Mouse (Mus musculus) limb, embryonic 15.5 days (tissue): Measurements from ENCODE around the gene Tbc1d2. TPM values are rescaled to one million over a fixed set of nuclear protein-coding genes. Genes with fewer than 3 reads are reported as not detected.

Experiments used
- ATAC-seq: fragments of 200-750 bp; cut with Nextera tagmentation; 2 replicates; pipeline ENCODE4 v1.8.0; 2017; ENCODE audit warnings: low read depth, moderate TSS enrichment; ENCODE audit not compliant: insufficient number of reproducible peaks, low FRiP score, low TSS enrichment
- H3K27ac ChIP-seq: fragments of 300-500 bp; sonication (generic); 2 replicates; pipeline ENCODE4 v1.5.1; 2015; ENCODE audit warnings: moderate library complexity, mild to moderate bottlenecking, inconsistent platforms
- H3K27me3 ChIP-seq: fragments of 300-500 bp; sonication (generic); 2 replicates; pipeline ENCODE4 v1.6.1; 2015; ENCODE audit warnings: inconsistent platforms
- H3K36me3 ChIP-seq: fragments of 300-500 bp; sonication (generic); 2 replicates; pipeline ENCODE4 v1.6.1; 2015; ENCODE audit warnings: inconsistent platforms
- H3K4me1 ChIP-seq: fragments of 300-500 bp; sonication (generic); 2 replicates; pipeline ENCODE4 v1.6.1; 2015; ENCODE audit warnings: inconsistent platforms
- H3K4me2 ChIP-seq: fragments of 300-500 bp; sonication (generic); 2 replicates; pipeline ENCODE4 v1.6.1; 2015; ENCODE audit warnings: mild to moderate bottlenecking, inconsistent platforms
- H3K4me3 ChIP-seq: fragments of 300-500 bp; sonication (generic); 2 replicates; pipeline ENCODE4 v1.5.1; 2015; ENCODE audit warnings: mild to moderate bottlenecking, inconsistent platforms
- H3K9ac ChIP-seq: fragments of 300-500 bp; sonication (generic); 2 replicates; pipeline ENCODE4 v1.6.1; 2015; ENCODE audit warnings: inconsistent platforms
- H3K9me3 ChIP-seq: fragments of 300-500 bp; sonication (generic); 2 replicates; pipeline ENCODE4 v1.6.1; 2016; ENCODE audit warnings: inconsistent platforms
- WGBS: fragments of 180-500 bp; shearing (Covaris S2); methylation state at CpG from one replicate; pipeline ENCODE4 v1.1.7; 2015; 5-methylcytosine and 5-hydroxymethylcytosine counted together
- polyA plus RNA-seq: library from polyadenylated mRNA; unstranded; fragments of >200 nt; fragmentation: Nextera tagmentation; extraction: Ambion mirVana; gene quantifications from 2 replicates; pipeline ENCODE4 v1.2.1, GENCODE M21; 2015

Tbc1d2 gene
- polyA plus RNA-seq, 1 experiment from 2014 or later = 2.5 TPM

GRCm38 (mm10) chr4:46618196-46618817 is 31.7 kb downstream of the Tbc1d2 start:
- Histone ChIP-seq H3K36me3 (no peaks in the 10 kb centered on the region), H3K4me3 (no peak overlapping the region), H3K27me3 (0 out of 2 replicates have a peak, but pooled peaks cover 4% of the 10 kb centered on the region), H3K4me2 (no peak overlapping the region), H3K9ac (no peak overlapping the region), H3K9me3 (no peaks in the 10 kb centered on the region), H3K4me1 (0 out of 2 replicates have a peak, but pooled peaks cover 4% of the 10 kb centered on the region), H3K27ac (no peak overlapping the region)
- ATAC-seq = no peak
- 65% methylated on average over 11 of the region's 11 CpGs for WGBS

GRCm38 (mm10) chr4:46617408-46617807 is 32.6 kb downstream of the Tbc1d2 start:
- Histone ChIP-seq H3K9me3 (no peaks in the 10 kb centered on the region), H3K9ac (no peak overlapping the region), H3K4me1 (0 out of 2 replicates have a peak, but pooled peaks cover 4% of the 10 kb centered on the region), H3K27ac (no peak overlapping the region), H3K4me2 (no peak overlapping the region), H3K27me3 (0 out of 2 replicates have a peak, but pooled peaks cover 4% of the 10 kb centered on the region), H3K4me3 (no peak overlapping the region), H3K36me3 (no peaks in the 10 kb centered on the region)
- WGBS = 72% methylated on average over 6 of the region's 6 CpGs
- ATAC-seq = no peak

GRCm38 (mm10) chr4:46614641-46615040 is 35.4 kb downstream of the Tbc1d2 start:
- H3K4me1 ChIP-seq = 0 out of 2 replicates have a peak, but pooled peaks cover 4% of the 10 kb centered on the region
- no peak overlapping the region for H3K4me2 ChIP-seq
- H3K9me3 ChIP-seq = no peaks in the 10 kb centered on the region
- H3K4me3 ChIP-seq = no peak overlapping the region
- H3K27ac ChIP-seq = no peak overlapping the region
- H3K9ac ChIP-seq = no peak overlapping the region
- H3K36me3 ChIP-seq = no peaks in the 10 kb centered on the region
- 70% methylated on average over 9 of the region's 9 CpGs for WGBS
- no peak for ATAC-seq
- peaks cover 8% of the 10 kb centered on the region; the same call in 1 of the 2 replicates for H3K27me3 ChIP-seq

GRCm38 (mm10) chr4:46613618-46614017 is 36.4 kb downstream of the Tbc1d2 start:
- Histone ChIP-seq H3K36me3 (no peaks in the 10 kb centered on the region), H3K27me3 (peaks cover 8% of the 10 kb centered on the region; the same call in 1 of the 2 replicates), H3K9me3 (no peaks in the 10 kb centered on the region), H3K9ac (no peak overlapping the region), H3K4me1 (0 out of 2 replicates have a peak, but pooled peaks cover 4% of the 10 kb centered on the region), H3K4me2 (no peak overlapping the region), H3K4me3 (no peak overlapping the region), H3K27ac (no peak overlapping the region)
- 77% methylated on average over 12 of the region's 12 CpGs for WGBS
- ATAC-seq = no peak

GRCm38 (mm10) chr4:46611181-46611580 is 38.8 kb downstream of the Tbc1d2 start:
- Histone ChIP-seq H3K36me3 (no peaks in the 10 kb centered on the region), H3K4me1 (no peaks in the 10 kb centered on the region), H3K4me3 (no peak overlapping the region), H3K27ac (no peak overlapping the region), H3K4me2 (no peak overlapping the region), H3K9me3 (no peaks in the 10 kb centered on the region), H3K27me3 (peaks cover 8% of the 10 kb centered on the region; the same call in 1 of the 2 replicates), H3K9ac (no peak overlapping the region)
- WGBS = 4% methylated on average over 4 of the region's 4 CpGs
- no peak for ATAC-seq

GRCm38 (mm10) chr4:46607601-46608000 is 42.4 kb downstream of the Tbc1d2 start:
- 64% methylated on average over 3 of the region's 3 CpGs for WGBS
- Histone ChIP-seq H3K4me2 (no peak overlapping the region), H3K36me3 (no peaks in the 10 kb centered on the region), H3K9ac (no peak overlapping the region), H3K9me3 (no peaks in the 10 kb centered on the region), H3K4me1 (no peaks in the 10 kb centered on the region), H3K27me3 (peaks cover 14% of the 10 kb centered on the region), H3K27ac (no peak overlapping the region), H3K4me3 (no peak overlapping the region)
- no peak for ATAC-seq

- Histone ChIP-seq H3K9me3 (no peaks in the 10 kb centered on the region), H3K27ac (no peak overlapping the region), H3K27me3 (peaks cover 30% of the 10 kb centered on the region), H3K4me3 (no peak overlapping the region), H3K9ac (no peak overlapping the region), H3K4me1 (peaks cover 12% of the 10 kb centered on the region), H3K4me2 (no peak overlapping the region), H3K36me3 (no peaks in the 10 kb centered on the region)
- WGBS = 59% methylated on average over 11 of the region's 11 CpGs
- no peak for ATAC-seq
Observed at GRCm38 (mm10) chr4:46605451-46605850, 44.6 kb downstream of the Tbc1d2 start.

GRCm38 (mm10) chr4:46602704-46603103 is 47.3 kb downstream of the Tbc1d2 start:
- no peak overlapping the region for H3K4me2 ChIP-seq
- ATAC-seq = no peak
- peaks cover 12% of the 10 kb centered on the region for H3K4me1 ChIP-seq

GRCm38 (mm10) chr4:46601844-46602423 is 48.1 kb downstream of the Tbc1d2 start, which contains the start of gene Coro2a:
Gene Coro2a (minus strand): TSS chr4:46602202.
- H3K4me1 ChIP-seq = peaks cover 12% of the 10 kb centered on the region
- 0% methylated on average over 49 of the region's 66 CpGs for WGBS
- H3K27ac ChIP-seq = no peak within 1 kb of the TSS
- H3K27me3 ChIP-seq = peaks cover 53% of the 10 kb centered on the region
- H3K4me2 ChIP-seq = peak within 1 kb of the TSS; percentile 97
- H3K36me3 ChIP-seq = no peaks in the 10 kb centered on the region
- no peak for ATAC-seq
- no peaks in the 10 kb centered on the region for H3K9me3 ChIP-seq
- peak within 1 kb of the TSS; percentile 50 for H3K9ac ChIP-seq
- H3K4me3 ChIP-seq = peak within 1 kb of the TSS; percentile 58

More at GRCm38 (mm10) chr4:46602704-46603103, 47.3 kb downstream of the Tbc1d2 start:
- H3K27me3 ChIP-seq = peaks cover 49% of the 10 kb centered on the region
- H3K27ac ChIP-seq = no peak overlapping the region
- H3K9ac ChIP-seq = no peak overlapping the region
- WGBS = 53% methylated on average over 7 of the region's 7 CpGs
- H3K36me3 ChIP-seq = no peaks in the 10 kb centered on the region
- no peak overlapping the region for H3K4me3 ChIP-seq
- H3K9me3 ChIP-seq = no peaks in the 10 kb centered on the region

- peak overlapping the region; percentile 97 for H3K4me2 ChIP-seq
- H3K9ac ChIP-seq = peak overlapping the region; percentile 50
- peaks cover 12% of the 10 kb centered on the region for H3K4me1 ChIP-seq
- under 1% methylated on average over 46 of the region's 52 CpGs for WGBS
- ATAC-seq = no peak
- H3K9me3 ChIP-seq = no peaks in the 10 kb centered on the region
- no peak overlapping the region for H3K27ac ChIP-seq
- no peaks in the 10 kb centered on the region for H3K36me3 ChIP-seq
- H3K4me3 ChIP-seq = peak overlapping the region; percentile 58
- H3K27me3 ChIP-seq = peaks cover 53% of the 10 kb centered on the region
Observed at GRCm38 (mm10) chr4:46601258-46601843, 48.7 kb downstream of the Tbc1d2 start.

GRCm38 (mm10) chr4:46600473-46601257 is 49.3 kb downstream of the Tbc1d2 start:
- peak overlapping the region; percentile 58 for H3K4me3 ChIP-seq
- H3K4me2 ChIP-seq = peak overlapping the region; percentile 97
- peak overlapping the region; percentile 50; the same call in 1 of the 2 replicates for H3K9ac ChIP-seq
- H3K9me3 ChIP-seq = no peaks in the 10 kb centered on the region
- WGBS = 31% methylated on average over 20 of the region's 20 CpGs
- no peak overlapping the region for H3K27ac ChIP-seq
- ATAC-seq = no peak
- peaks cover 53% of the 10 kb centered on the region for H3K27me3 ChIP-seq
- peaks cover 12% of the 10 kb centered on the region for H3K4me1 ChIP-seq
- H3K36me3 ChIP-seq = no peaks in the 10 kb centered on the region
